9 mouse cellular contexts compared by ENCODE assay signal in genomic region chr3:31098556-31098955, GRCm38 (mm10). TPM values are rescaled to one million over a fixed set of nuclear protein-coding genes. Genes with fewer than 3 reads are reported as not detected.
A peak's percentile ranks its signal among the peaks of the same experiment; 100 is the strongest.
DNase-seq lines count a peak whose midpoint lies in the region; ATAC-seq and TF ChIP-seq lines count a peak whose summit lies in the region.
"Had no signal": no experiment of that assay in that cellular context is flagged by ENCODE, and none has a peak within 500 bp of the region (broad histone marks: within the 10 kb centered on the region; RNA-seq: fewer than 3 reads in every experiment).

No protein-coding gene starts in this region.

- TF ChIP-seq CTCF in kidney, postnatal 0 days (IDR thresholded peaks at IDR 0.05; ENCODE audit: low read depth), result no peak

- DNase-seq in kidney, postnatal 0 days (ENCODE audit: low spot score), result no peak
- no peak for DNase-seq in kidney, adult 8-10 months
- no peak for DNase-seq in embryonic facial prominence, embryonic 11.5 days (ENCODE audit: low spot score)
- DNase-seq in gastrocnemius, adult 8-10 months (ENCODE audit: low spot score in 2 of 2), result no peak
- DNase-seq in left cerebral cortex, adult 18-20 months (ENCODE audit: low spot score in 2 of 2), result no peak

- WGBS in kidney, postnatal 0 days, result 94% methylated on average over 1 of the region's 1 CpGs
- WGBS in embryonic facial prominence, embryonic 11.5 days, result 97% methylated on average over 1 of the region's 1 CpGs
- 73% methylated on average over 1 of the region's 1 CpGs for WGBS in forebrain, embryonic 16.5 days
- WGBS in midbrain, embryonic 13.5 days, result 78% methylated on average over 1 of the region's 1 CpGs

- no peaks in the 10 kb centered on the region for H3K36me3 ChIP-seq in kidney, postnatal 0 days (ENCODE audit: insufficient read depth, low read length)
- no peaks in the 10 kb centered on the region for H3K36me3 ChIP-seq in embryonic facial prominence, embryonic 11.5 days (replicated peaks; ENCODE audit: control insufficient read depth, insufficient read depth, low read depth, low read length)
- no peaks in the 10 kb centered on the region for H3K36me3 ChIP-seq in forebrain, embryonic 16.5 days (ENCODE audit: control insufficient read depth, insufficient read depth)
- H3K36me3 ChIP-seq in midbrain, embryonic 13.5 days, result no peaks in the 10 kb centered on the region
- H3K36me3 ChIP-seq: embryonic facial prominence, embryonic 15.5 days had no signal

- H3K27me3 ChIP-seq in kidney, postnatal 0 days (ENCODE audit: insufficient read depth, low read length), result no peaks in the 10 kb centered on the region
- H3K27me3 ChIP-seq in embryonic facial prominence, embryonic 11.5 days (ENCODE audit: control insufficient read depth, insufficient read depth, low read length), result no peaks in the 10 kb centered on the region
- no peaks in the 10 kb centered on the region for H3K27me3 ChIP-seq in forebrain, embryonic 16.5 days (replicated peaks; ENCODE audit: control insufficient read depth, insufficient read depth, low read length)
- H3K27me3 ChIP-seq in midbrain, embryonic 13.5 days, result no peaks in the 10 kb centered on the region
- H3K27me3 ChIP-seq: embryonic facial prominence, embryonic 15.5 days; limb, embryonic 15.5 days had no signal

- no peak for ATAC-seq in kidney, postnatal 0 days (replicated peaks; ENCODE audit: low FRiP score, low read depth)
- no peak for ATAC-seq in embryonic facial prominence, embryonic 11.5 days (replicated peaks; ENCODE audit: insufficient number of reproducible peaks, low FRiP score, low TSS enrichment, low read depth)
- ATAC-seq in forebrain, embryonic 16.5 days, result no peak
- no peak for ATAC-seq in midbrain, embryonic 13.5 days

- H3K4me3 ChIP-seq in kidney, postnatal 0 days (replicated peaks; ENCODE audit: low read depth, low read length), result no peak overlapping the region
- no peak overlapping the region for H3K4me3 ChIP-seq in embryonic facial prominence, embryonic 11.5 days (ENCODE audit: low read depth, low read length)
- H3K4me3 ChIP-seq in forebrain, embryonic 16.5 days (replicated peaks; ENCODE audit: low read length), result no peak overlapping the region
- peak overlapping the region; percentile 20 for H3K4me3 ChIP-seq in midbrain, embryonic 13.5 days (replicated peaks)
- H3K4me3 ChIP-seq: embryonic facial prominence, embryonic 15.5 days had no signal

- peak overlapping the region; percentile 23; the same call in 1 of the 2 replicates for H3K4me2 ChIP-seq in kidney, postnatal 0 days (ENCODE audit: low read length)
- H3K4me2 ChIP-seq in embryonic facial prominence, embryonic 11.5 days (ENCODE audit: low read depth, low read length), result peak overlapping the region; percentile 25
- H3K4me2 ChIP-seq in forebrain, embryonic 16.5 days (ENCODE audit: low read length), result peak overlapping the region; percentile 35
- H3K4me2 ChIP-seq in midbrain, embryonic 13.5 days (replicated peaks), result peak overlapping the region; percentile 45

- H3K9me3 ChIP-seq in kidney, postnatal 0 days (replicated peaks; ENCODE audit: low read length), result no peaks in the 10 kb centered on the region
- H3K9me3 ChIP-seq in embryonic facial prominence, embryonic 11.5 days (replicated peaks; ENCODE audit: control insufficient read depth, low read length), result no peaks in the 10 kb centered on the region
- no peaks in the 10 kb centered on the region for H3K9me3 ChIP-seq in forebrain, embryonic 16.5 days (ENCODE audit: control insufficient read depth, low read length)
- H3K9me3 ChIP-seq in midbrain, embryonic 13.5 days, result no peaks in the 10 kb centered on the region
- H3K9me3 ChIP-seq: embryonic facial prominence, embryonic 15.5 days; limb, embryonic 15.5 days had no signal

- peaks cover 6% of the 10 kb centered on the region; the same call in 1 of the 2 replicates for H3K4me1 ChIP-seq in kidney, postnatal 0 days (replicated peaks; ENCODE audit: insufficient read depth, low read length)
- H3K4me1 ChIP-seq in embryonic facial prominence, embryonic 11.5 days (ENCODE audit: control insufficient read depth, insufficient read depth, low read length), result no peaks in the 10 kb centered on the region; the same call in 1 of the 2 replicates
- peaks cover 30% of the 10 kb centered on the region for H3K4me1 ChIP-seq in forebrain, embryonic 16.5 days (replicated peaks; ENCODE audit: control insufficient read depth, insufficient read depth, low read length)
- peaks cover 61% of the 10 kb centered on the region for H3K4me1 ChIP-seq in midbrain, embryonic 13.5 days (replicated peaks)

- no peak overlapping the region for H3K9ac ChIP-seq in kidney, postnatal 0 days (ENCODE audit: low read depth, low read length)
- no peak overlapping the region for H3K9ac ChIP-seq in embryonic facial prominence, embryonic 11.5 days (replicated peaks; ENCODE audit: low read length)
- no peak overlapping the region for H3K9ac ChIP-seq in forebrain, embryonic 16.5 days (replicated peaks; ENCODE audit: low read depth, low read length)
- H3K9ac ChIP-seq in midbrain, embryonic 13.5 days (replicated peaks), result no peak overlapping the region
- H3K9ac ChIP-seq: embryonic facial prominence, embryonic 15.5 days; limb, embryonic 15.5 days had no signal

- H3K27ac ChIP-seq in kidney, postnatal 0 days, result no peak overlapping the region
- H3K27ac ChIP-seq in embryonic facial prominence, embryonic 11.5 days (replicated peaks; ENCODE audit: low read depth, low read length), result no peak overlapping the region
- no peak overlapping the region for H3K27ac ChIP-seq in forebrain, embryonic 16.5 days (ENCODE audit: low read length)
- H3K27ac ChIP-seq in midbrain, embryonic 13.5 days, result no peak overlapping the region
- H3K27ac ChIP-seq: embryonic facial prominence, embryonic 15.5 days; limb, embryonic 15.5 days had no signal

RNA-seq across cellular contexts. Expression of gene Skil, which starts 3.7 kb away (rescaled TPM):
- polyA plus RNA-seq in kidney, postnatal 0 days (2015; fragmentation: Nextera tagmentation; extraction: Ambion mirVana), result 20.7 and 21.2 TPM in 2 replicates
- polyA plus RNA-seq in embryonic facial prominence, embryonic 11.5 days (2014; fragmentation: Nextera tagmentation; extraction: Ambion mirVana), result 34.8 and 37.7 TPM in 2 replicates
- 30.8 and 32.3 TPM in 2 replicates for polyA plus RNA-seq in forebrain, embryonic 16.5 days (2015; fragmentation: Nextera tagmentation; extraction: Ambion mirVana)
- 36.8 and 41.1 TPM in 2 replicates for polyA plus RNA-seq in midbrain, embryonic 13.5 days (2015; fragmentation: Nextera tagmentation; extraction: Ambion mirVana)
- total RNA-seq in gastrocnemius, adult 8-10 months (2022), result 10 to 100 TPM in 1 of 4 experiments, 1 to 10 TPM in 3; 8.6 to 12.2 (median 8.9) TPM
- 10 to 100 TPM; 61.8 to 64.3 TPM for total RNA-seq in left cerebral cortex, adult 18-20 months (2021)

RNA-seq across cellular contexts. Expression of gene Cldn11, which starts 51.2 kb away (rescaled TPM):
- polyA plus RNA-seq in kidney, postnatal 0 days (2015; fragmentation: Nextera tagmentation; extraction: Ambion mirVana), result 61.6 and 67.6 TPM in 2 replicates
- 28.3 and 36.7 TPM in 2 replicates for polyA plus RNA-seq in embryonic facial prominence, embryonic 11.5 days (2014; fragmentation: Nextera tagmentation; extraction: Ambion mirVana)
- 43.5 and 64.5 TPM in 2 replicates for polyA plus RNA-seq in forebrain, embryonic 16.5 days (2015; fragmentation: Nextera tagmentation; extraction: Ambion mirVana)
- 43.4 and 47.0 TPM in 2 replicates for polyA plus RNA-seq in midbrain, embryonic 13.5 days (2015; fragmentation: Nextera tagmentation; extraction: Ambion mirVana)
- total RNA-seq in gastrocnemius, adult 8-10 months (2022), result under 1 TPM in 2 of 4 experiments, not detected in 2; 0.34 to 0.54 TPM
- 10 to 100 TPM; 49.0 to 68.5 TPM for total RNA-seq in left cerebral cortex, adult 18-20 months (2021)
